Mouse (Mus musculus): ENCODE results near the gene 2310033P09Rik. TPM values are rescaled to one million over a fixed set of nuclear protein-coding genes. Genes with fewer than 3 reads are reported as not detected.
A peak's percentile ranks its signal among the peaks of the same experiment; 100 is the strongest.
"Not testable (repeated sequence)": the region's sequence is repeated elsewhere in the genome, so short reads cannot be mapped to it uniquely, and the experiment has no call there.

2310033P09Rik gene
- polyA plus RNA-seq, 1 experiment from 2014 or later, result 40.2 TPM

- 83% methylated on average over 5 of the region's 5 CpGs for WGBS
- DNase-seq (ENCODE audit: low spot score), result no peak
Measured at GRCm38 (mm10) chr11:59209580-59209979, 1.5 kb downstream of the 2310033P09Rik start.

GRCm38 (mm10) chr11:59210020-59210419 is 1.9 kb downstream of the 2310033P09Rik start:
- WGBS, result 89% methylated on average over 4 of the region's 4 CpGs
- Histone ChIP-seq H3K36me3 (peaks cover 85% of the 10 kb centered on the region), H3K27me3 (ENCODE audit: low read depth, poor library complexity, severe bottlenecking) (no peaks in the 10 kb centered on the region), H3K4me1 (peaks cover 25% of the 10 kb centered on the region), H3K4me3 (no peak overlapping the region), H3K9me3 (replicated peaks) (no peaks in the 10 kb centered on the region), H3K27ac (no peak overlapping the region)
- DNase-seq (ENCODE audit: low spot score), result no peak

More at GRCm38 (mm10) chr11:59209580-59209979, 1.5 kb downstream of the 2310033P09Rik start:
- peaks cover 25% of the 10 kb centered on the region for H3K4me1 ChIP-seq
- H3K27ac ChIP-seq, result no peak overlapping the region
- H3K27me3 ChIP-seq (ENCODE audit: low read depth, poor library complexity, severe bottlenecking), result no peaks in the 10 kb centered on the region
- peaks cover 85% of the 10 kb centered on the region for H3K36me3 ChIP-seq
- H3K9me3 ChIP-seq (replicated peaks), result no peaks in the 10 kb centered on the region
- H3K4me3 ChIP-seq, result peak overlapping the region; percentile 87

GRCm38 (mm10) chr11:59211561-59211960 is 3.4 kb downstream of the 2310033P09Rik start:
- not testable (repeated sequence) for H3K27me3 ChIP-seq (ENCODE audit: low read depth, poor library complexity, severe bottlenecking); DNase-seq (ENCODE audit: low spot score); H3K27ac ChIP-seq; H3K4me3 ChIP-seq; H3K9me3 ChIP-seq (replicated peaks)
- 94% methylated on average over 9 of the region's 9 CpGs for WGBS
- Histone ChIP-seq H3K36me3 (peaks cover 80% of the 10 kb centered on the region), H3K4me1 (peaks cover 25% of the 10 kb centered on the region)

- not testable (repeated sequence) for DNase-seq (ENCODE audit: low spot score); H3K4me3 ChIP-seq; H3K27ac ChIP-seq; H3K27me3 ChIP-seq (ENCODE audit: low read depth, poor library complexity, severe bottlenecking); H3K9me3 ChIP-seq (replicated peaks)
- WGBS, result 88% methylated on average over 12 of the region's 12 CpGs
- Histone ChIP-seq H3K36me3 (peaks cover 80% of the 10 kb centered on the region), H3K4me1 (peaks cover 25% of the 10 kb centered on the region)
Measured at GRCm38 (mm10) chr11:59212320-59212719, 4.2 kb downstream of the 2310033P09Rik start.

- H3K36me3 ChIP-seq, result peaks cover 83% of the 10 kb centered on the region
- 95% methylated on average over 12 of the region's 12 CpGs for WGBS
- H3K9me3 ChIP-seq (replicated peaks), result no peaks in the 10 kb centered on the region
- peaks cover 21% of the 10 kb centered on the region for H3K4me1 ChIP-seq
- no peak overlapping the region for H3K4me3 ChIP-seq
- DNase-seq (ENCODE audit: low spot score), result no peak
- no peaks in the 10 kb centered on the region for H3K27me3 ChIP-seq (ENCODE audit: low read depth, poor library complexity, severe bottlenecking)
- no peak overlapping the region for H3K27ac ChIP-seq
Measured at GRCm38 (mm10) chr11:59212892-59213494, 4.9 kb downstream of the 2310033P09Rik start.

- no peak for DNase-seq (ENCODE audit: low spot score)
- Histone ChIP-seq H3K36me3 (peaks cover 85% of the 10 kb centered on the region), H3K4me1 (no peaks in the 10 kb centered on the region), H3K9me3 (replicated peaks) (no peaks in the 10 kb centered on the region), H3K4me3 (no peak overlapping the region), H3K27me3 (ENCODE audit: low read depth, poor library complexity, severe bottlenecking) (no peaks in the 10 kb centered on the region), H3K27ac (no peak overlapping the region)
- WGBS, result 90% methylated on average over 3 of the region's 3 CpGs
Measured at GRCm38 (mm10) chr11:59216955-59217354, 8.8 kb downstream of the 2310033P09Rik start.

- Histone ChIP-seq H3K36me3 (peaks cover 84% of the 10 kb centered on the region), H3K27ac (no peak overlapping the region)
Measured at GRCm38 (mm10) chr11:59218389-59218998, 10.4 kb downstream of the 2310033P09Rik start.

GRCm38 (mm10) chr11:59219064-59219463 is 10.9 kb downstream of the 2310033P09Rik start:
- peaks cover 84% of the 10 kb centered on the region for H3K36me3 ChIP-seq
- no peaks in the 10 kb centered on the region for H3K27me3 ChIP-seq (ENCODE audit: low read depth, poor library complexity, severe bottlenecking)
- no peak for DNase-seq (ENCODE audit: low spot score)
- no peaks in the 10 kb centered on the region for H3K4me1 ChIP-seq
- no peaks in the 10 kb centered on the region for H3K9me3 ChIP-seq (replicated peaks)
- H3K4me3 ChIP-seq, result no peak overlapping the region
- H3K27ac ChIP-seq, result no peak overlapping the region

More at GRCm38 (mm10) chr11:59218389-59218998, 10.4 kb downstream of the 2310033P09Rik start:
- no peaks in the 10 kb centered on the region for H3K4me1 ChIP-seq
- no peaks in the 10 kb centered on the region for H3K27me3 ChIP-seq (ENCODE audit: low read depth, poor library complexity, severe bottlenecking)
- no peaks in the 10 kb centered on the region for H3K9me3 ChIP-seq (replicated peaks)
- 87% methylated on average over 4 of the region's 4 CpGs for WGBS
- H3K4me3 ChIP-seq, result no peak overlapping the region
- DNase-seq (ENCODE audit: low spot score), result no peak

- H3K36me3 ChIP-seq, result peaks cover 70% of the 10 kb centered on the region
- H3K27ac ChIP-seq, result no peak overlapping the region
- H3K4me3 ChIP-seq, result no peak overlapping the region
- H3K27me3 ChIP-seq (ENCODE audit: low read depth, poor library complexity, severe bottlenecking), result no peaks in the 10 kb centered on the region
- DNase-seq (ENCODE audit: low spot score), result no peak
- no peaks in the 10 kb centered on the region for H3K9me3 ChIP-seq (replicated peaks)
- H3K4me1 ChIP-seq, result peaks cover 18% of the 10 kb centered on the region
Measured at GRCm38 (mm10) chr11:59221604-59222003, 13.5 kb downstream of the 2310033P09Rik start.

- peaks cover 23% of the 10 kb centered on the region for H3K4me1 ChIP-seq
- WGBS, result 95% methylated on average over 4 of the region's 4 CpGs
- H3K36me3 ChIP-seq, result peaks cover 63% of the 10 kb centered on the region
Measured at GRCm38 (mm10) chr11:59222306-59222705, 14.2 kb downstream of the 2310033P09Rik start.

GRCm38 (mm10) chr11:59224025-59224424 is 15.9 kb downstream of the 2310033P09Rik start:
- H3K27me3 ChIP-seq (ENCODE audit: low read depth, poor library complexity, severe bottlenecking), result no peaks in the 10 kb centered on the region
- H3K9me3 ChIP-seq (replicated peaks), result no peaks in the 10 kb centered on the region
- H3K4me1 ChIP-seq, result peaks cover 33% of the 10 kb centered on the region
- WGBS, result 97% methylated on average over 3 of the region's 3 CpGs
- no peak overlapping the region for H3K4me3 ChIP-seq
- peaks cover 46% of the 10 kb centered on the region for H3K36me3 ChIP-seq
- no peak for DNase-seq (ENCODE audit: low spot score)
- no peak overlapping the region for H3K27ac ChIP-seq

More at GRCm38 (mm10) chr11:59222306-59222705, 14.2 kb downstream of the 2310033P09Rik start:
- no peak overlapping the region for H3K27ac ChIP-seq
- H3K4me3 ChIP-seq, result no peak overlapping the region
- no peaks in the 10 kb centered on the region for H3K27me3 ChIP-seq (ENCODE audit: low read depth, poor library complexity, severe bottlenecking)
- no peaks in the 10 kb centered on the region for H3K9me3 ChIP-seq (replicated peaks)
- no peak for DNase-seq (ENCODE audit: low spot score)

GRCm38 (mm10) chr11:59224470-59224869 is 16.3 kb downstream of the 2310033P09Rik start:
- H3K27ac ChIP-seq, result no peak overlapping the region

GRCm38 (mm10) chr11:59225167-59225566 is 17.0 kb downstream of the 2310033P09Rik start:
- 77% methylated on average over 2 of the region's 2 CpGs for WGBS
- H3K4me1 ChIP-seq, result peaks cover 35% of the 10 kb centered on the region
- H3K36me3 ChIP-seq, result peaks cover 34% of the 10 kb centered on the region
- DNase-seq (ENCODE audit: low spot score), result no peak
- no peak overlapping the region for H3K27ac ChIP-seq
- peak overlapping the region; percentile 15; the same call in 1 of the 2 replicates for H3K4me3 ChIP-seq
- H3K9me3 ChIP-seq (replicated peaks), result no peaks in the 10 kb centered on the region
- no peaks in the 10 kb centered on the region for H3K27me3 ChIP-seq (ENCODE audit: low read depth, poor library complexity, severe bottlenecking)

More at GRCm38 (mm10) chr11:59224470-59224869, 16.3 kb downstream of the 2310033P09Rik start:
- no peaks in the 10 kb centered on the region for H3K9me3 ChIP-seq (replicated peaks)
- peaks cover 41% of the 10 kb centered on the region for H3K36me3 ChIP-seq
- no peaks in the 10 kb centered on the region for H3K27me3 ChIP-seq (ENCODE audit: low read depth, poor library complexity, severe bottlenecking)
- no peak overlapping the region for H3K4me3 ChIP-seq
- WGBS, result 76% methylated on average over 2 of the region's 2 CpGs
- no peak for DNase-seq (ENCODE audit: low spot score)
- peaks cover 35% of the 10 kb centered on the region for H3K4me1 ChIP-seq

All from limb, embryonic 10.5 days (tissue).